Mouse (Mus musculus) spleen, adult 2 months (tissue): ENCODE measurements around the gene Tcf25.
A peak's percentile ranks its signal among the peaks of the same experiment; 100 is the strongest.

ENCODE experiments used
- CTCF ChIP-seq: fragments of 200-500 bp; IDR thresholded peaks from 2 replicates; pipeline ENCODE4 v1.5.1; 2011; ENCODE audit warnings: mild to moderate bottlenecking, inconsistent platforms; ENCODE audit not compliant: insufficient read depth, insufficient read length, insufficient replicate concordance; ENCODE audit errors: extremely low read depth
- POLR2A ChIP-seq: fragments of 200-500 bp; IDR thresholded peaks from 2 replicates; pipeline ENCODE4 v1.6.1; 2011; ENCODE audit warnings: low read depth, low read length, inconsistent platforms

GRCm38 (mm10) chr8:123442871-123443575, 69.5 kb downstream of the Tcf25 start:
- TF ChIP-seq CTCF (peak; percentile 77), POLR2A (peak; percentile 40; the same call in 1 of the 2 replicates)
